Mouse (Mus musculus): ENCODE results near the gene Hist1h4i. TPM values are rescaled to one million over a fixed set of nuclear protein-coding genes. Genes with fewer than 3 reads are reported as not detected.

Gene Hist1h4i
- polyA plus RNA-seq, 1 experiment from 2014 or later: 33.6 TPM

DNA sequence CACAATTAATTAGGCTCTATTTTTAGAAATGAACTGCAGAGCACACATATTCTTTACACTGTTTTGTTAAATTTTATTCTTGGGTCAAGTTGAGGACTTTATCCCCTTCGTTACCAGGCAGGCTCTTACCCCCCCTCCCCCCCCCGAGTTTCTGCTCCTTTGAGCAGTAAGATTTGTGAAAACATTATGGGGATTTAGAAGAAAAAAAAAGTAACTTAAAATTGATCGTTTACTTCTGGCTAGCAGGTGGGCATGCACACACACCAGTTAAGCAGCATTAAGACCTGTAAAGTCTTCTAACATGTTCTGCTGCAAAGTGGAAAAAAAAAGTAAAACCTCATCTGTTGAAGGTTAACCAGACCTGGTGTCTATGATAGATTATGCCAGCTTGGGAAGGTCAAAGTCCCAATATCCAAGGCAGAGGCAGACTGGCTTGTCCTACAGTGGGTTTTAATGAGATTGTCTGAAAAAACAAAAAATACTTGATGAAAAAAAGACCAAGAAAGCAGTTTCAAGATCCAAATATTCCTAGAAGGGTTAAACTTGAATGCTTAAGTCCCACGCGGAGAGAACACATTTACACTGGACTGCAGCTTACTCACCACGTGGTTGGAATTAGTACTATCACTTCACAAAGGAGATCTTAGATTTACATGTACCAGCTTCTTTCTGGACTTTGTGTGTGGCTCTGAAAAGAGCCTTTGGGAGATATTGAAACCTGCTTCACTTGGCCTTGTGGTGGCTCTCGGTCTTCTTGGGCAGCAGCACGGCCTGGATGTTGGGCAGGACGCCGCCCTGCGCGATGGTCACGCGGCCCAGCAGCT is 6.5 kb downstream of the Hist1h4i start:
- H3K4me1 ChIP-seq (replicated peaks): peaks cover 25% of the 10 kb centered on the region
- no peaks in the 10 kb centered on the region for H3K27me3 ChIP-seq (ENCODE audit: insufficient read depth, poor library complexity, severe bottlenecking)
- peak; percentile 44 for DNase-seq (ENCODE audit: low spot score)
- no peaks in the 10 kb centered on the region for H3K36me3 ChIP-seq
- no peaks in the 10 kb centered on the region for H3K9me3 ChIP-seq
- peak overlapping the region; percentile 87 for H3K27ac ChIP-seq
- H3K4me3 ChIP-seq: peak overlapping the region; percentile 57
- under 1% methylated on average over 14 of the region's 14 CpGs for WGBS

DNA sequence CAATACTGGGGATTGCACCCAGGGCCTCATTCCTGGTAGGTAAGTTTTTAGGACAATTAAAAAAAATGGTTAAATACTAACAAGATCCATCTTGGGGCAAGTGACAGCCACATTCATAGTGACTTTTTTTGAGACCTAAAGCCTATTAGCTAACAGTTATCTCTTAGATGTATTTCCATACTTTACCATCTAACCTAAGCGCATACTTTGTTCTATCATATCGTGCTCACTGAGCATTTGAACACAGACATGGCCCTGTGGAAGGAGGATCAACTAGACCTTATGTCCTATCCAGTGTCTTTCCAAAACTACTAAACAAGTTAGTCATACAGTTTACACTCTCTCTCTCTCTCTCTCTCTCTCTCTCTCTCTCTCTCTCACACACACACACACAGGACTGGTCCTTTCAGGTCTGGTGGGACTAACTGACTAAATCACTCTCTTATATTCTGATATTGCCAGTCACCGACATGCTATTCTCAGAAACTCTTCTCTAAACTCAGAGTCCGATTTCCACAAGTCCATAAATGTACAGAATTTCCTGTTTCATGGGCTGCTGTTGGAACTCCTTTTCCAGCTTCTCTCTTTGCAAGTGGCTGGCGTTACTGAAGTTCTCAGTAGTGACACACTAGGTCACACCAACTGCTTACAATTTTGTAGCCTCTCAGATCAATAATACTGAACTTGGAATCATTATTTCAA is 7.3 kb downstream of the Hist1h4i start:
- DNase-seq (ENCODE audit: low spot score): no peak
- Histone ChIP-seq H3K9me3 (no peaks in the 10 kb centered on the region), H3K27ac (peak overlapping the region; percentile 87), H3K4me1 (replicated peaks) (peaks cover 25% of the 10 kb centered on the region), H3K36me3 (no peaks in the 10 kb centered on the region), H3K27me3 (ENCODE audit: insufficient read depth, poor library complexity, severe bottlenecking) (no peaks in the 10 kb centered on the region), H3K4me3 (peak overlapping the region; percentile 57)
- WGBS: 62% methylated on average over 5 of the region's 5 CpGs

DNA sequence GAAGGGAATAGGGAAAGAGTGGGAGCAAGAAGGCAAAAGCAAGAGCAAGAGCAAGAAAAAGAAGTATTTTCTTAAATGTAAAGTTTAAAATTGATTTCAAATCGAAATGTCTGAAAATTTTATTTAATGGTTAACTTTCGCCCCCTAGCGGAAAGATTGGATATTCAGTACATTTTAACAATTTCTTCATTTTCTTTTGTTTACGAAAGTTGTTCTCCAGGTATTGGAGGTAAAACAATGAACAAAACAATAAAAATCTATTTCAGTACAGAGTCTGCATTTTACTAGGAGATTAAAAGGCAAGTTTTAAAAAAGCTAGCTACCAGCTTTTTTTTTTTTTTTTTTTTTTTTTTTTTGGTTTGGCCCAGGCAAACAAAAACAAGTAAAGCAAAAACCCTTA is 10.7 kb downstream of the Hist1h4i start:
- Histone ChIP-seq H3K27ac (no peak overlapping the region), H3K27me3 (ENCODE audit: insufficient read depth, poor library complexity, severe bottlenecking) (no peaks in the 10 kb centered on the region), H3K9me3 (no peaks in the 10 kb centered on the region), H3K4me1 (replicated peaks) (peaks cover 26% of the 10 kb centered on the region), H3K4me3 (no peak overlapping the region), H3K36me3 (no peaks in the 10 kb centered on the region)
- DNase-seq (ENCODE audit: low spot score): no peak
- 20% methylated on average over 4 of the region's 4 CpGs for WGBS

DNA sequence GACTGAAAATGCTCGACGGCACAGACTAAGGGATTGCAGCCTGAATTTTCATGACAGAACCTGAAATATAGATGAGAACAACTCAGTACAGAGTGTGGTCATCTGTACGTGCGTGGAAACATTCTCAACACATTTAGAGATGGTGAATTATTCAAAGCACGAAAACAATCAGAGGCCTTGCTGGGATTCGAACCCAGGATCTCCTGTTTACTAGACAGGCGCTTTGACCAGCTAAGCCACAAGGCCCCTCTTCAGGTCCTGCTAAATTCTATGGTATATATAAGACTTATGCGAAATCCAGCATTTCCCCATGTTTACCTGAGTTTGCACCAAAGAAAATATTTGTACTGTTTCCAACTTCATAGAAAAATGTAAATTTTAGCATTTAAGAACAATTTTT is 11.2 kb downstream of the Hist1h4i start:
- peaks cover 27% of the 10 kb centered on the region for H3K4me1 ChIP-seq (replicated peaks)
- no peak overlapping the region for H3K27ac ChIP-seq
- 31% methylated on average over 8 of the region's 8 CpGs for WGBS
- H3K4me3 ChIP-seq: no peak overlapping the region
- H3K9me3 ChIP-seq: no peaks in the 10 kb centered on the region
- DNase-seq (ENCODE audit: low spot score): peak; percentile 55
- no peaks in the 10 kb centered on the region for H3K27me3 ChIP-seq (ENCODE audit: insufficient read depth, poor library complexity, severe bottlenecking)
- H3K36me3 ChIP-seq: no peaks in the 10 kb centered on the region

- Histone ChIP-seq H3K27me3 (ENCODE audit: insufficient read depth, poor library complexity, severe bottlenecking) (no peaks in the 10 kb centered on the region), H3K27ac (peak overlapping the region; percentile 86), H3K4me1 (replicated peaks) (peaks cover 16% of the 10 kb centered on the region), H3K36me3 (no peaks in the 10 kb centered on the region), H3K9me3 (no peaks in the 10 kb centered on the region), H3K4me3 (peak overlapping the region; percentile 59)
- peak; percentile 96 for DNase-seq (ENCODE audit: low spot score)
- WGBS: under 1% methylated on average over 40 of the region's 40 CpGs
Observed at GRCm38 (mm10) chr13:22028673-22029460, 12.3 kb downstream of the Hist1h4i start.

- Histone ChIP-seq H3K36me3 (no peaks in the 10 kb centered on the region), H3K9me3 (no peaks in the 10 kb centered on the region), H3K27ac (peak overlapping the region; percentile 79), H3K4me1 (replicated peaks) (peaks cover 15% of the 10 kb centered on the region), H3K27me3 (ENCODE audit: insufficient read depth, poor library complexity, severe bottlenecking) (no peaks in the 10 kb centered on the region), H3K4me3 (peak overlapping the region; percentile 62)
- 1% methylated on average over 35 of the region's 35 CpGs for WGBS
- peak; percentile 90 for DNase-seq (ENCODE audit: low spot score)
Observed at GRCm38 (mm10) chr13:22026058-22027031, 14.8 kb downstream of the Hist1h4i start.

- H3K4me3 ChIP-seq: peak overlapping the region; percentile 60
- WGBS: under 1% methylated on average over 9 of the region's 9 CpGs
- no peak overlapping the region for H3K27ac ChIP-seq
- DNase-seq (ENCODE audit: low spot score): peak; percentile 86
- H3K36me3 ChIP-seq: no peaks in the 10 kb centered on the region
- H3K27me3 ChIP-seq (ENCODE audit: insufficient read depth, poor library complexity, severe bottlenecking): peaks cover 35% of the 10 kb centered on the region
- no peaks in the 10 kb centered on the region for H3K9me3 ChIP-seq
- peaks cover 18% of the 10 kb centered on the region for H3K4me1 ChIP-seq (replicated peaks)
Observed at GRCm38 (mm10) chr13:22022241-22022640, 18.9 kb downstream of the Hist1h4i start.

DNA sequence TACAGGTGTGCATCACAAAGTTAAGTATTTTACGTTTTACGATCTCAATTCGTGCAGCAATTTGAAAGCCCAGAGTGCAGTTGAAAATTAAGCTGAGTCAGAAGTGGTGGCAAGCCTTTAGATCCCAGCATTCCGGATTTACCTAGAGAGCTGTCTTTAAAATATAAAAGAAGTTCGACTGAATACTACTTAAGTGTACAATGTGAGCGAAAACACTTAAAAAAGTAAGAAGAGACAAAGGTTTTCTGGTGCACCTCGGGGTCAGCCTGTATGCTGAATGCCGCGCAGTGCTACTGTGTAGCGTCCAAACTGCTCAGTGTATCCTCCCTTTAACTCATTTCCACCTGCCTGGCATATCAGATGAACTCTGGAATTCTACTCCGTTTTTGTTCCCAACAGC is 19.6 kb downstream of the Hist1h4i start:
- Histone ChIP-seq H3K36me3 (no peaks in the 10 kb centered on the region), H3K27me3 (ENCODE audit: insufficient read depth, poor library complexity, severe bottlenecking) (peaks cover 36% of the 10 kb centered on the region)

DNA sequence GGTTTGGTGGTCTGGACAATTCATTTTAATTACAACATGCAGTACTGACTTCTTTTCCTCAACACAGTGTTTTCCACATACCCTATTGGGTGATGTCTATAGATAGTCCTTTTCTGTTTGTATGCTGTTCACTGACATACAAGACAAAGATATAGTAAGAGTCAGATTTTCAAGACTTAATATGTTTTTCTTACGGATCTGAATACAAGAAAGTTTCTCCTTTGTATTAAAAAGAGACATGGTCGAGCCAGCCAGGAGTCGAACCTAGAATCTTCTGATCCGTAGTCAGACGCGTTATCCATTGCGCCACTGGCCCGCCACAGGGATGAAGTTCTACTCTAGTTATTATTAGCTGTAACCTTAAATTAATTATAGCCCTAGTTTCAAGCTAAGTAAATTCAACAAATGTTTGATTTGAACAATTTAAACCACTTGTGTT is 20.2 kb downstream of the Hist1h4i start:
- under 1% methylated on average over 8 of the region's 8 CpGs for WGBS
- DNase-seq (ENCODE audit: low spot score): peak; percentile 63
- Histone ChIP-seq H3K27me3 (ENCODE audit: insufficient read depth, poor library complexity, severe bottlenecking) (peaks cover 42% of the 10 kb centered on the region), H3K36me3 (no peaks in the 10 kb centered on the region), H3K27ac (no peak overlapping the region), H3K4me1 (replicated peaks) (peaks cover 16% of the 10 kb centered on the region), H3K4me3 (peak overlapping the region; percentile 60), H3K9me3 (no peaks in the 10 kb centered on the region)

More for the DNA sequence above, 19.6 kb downstream of the Hist1h4i start:
- no peak for DNase-seq (ENCODE audit: low spot score)
- Histone ChIP-seq H3K9me3 (no peaks in the 10 kb centered on the region), H3K4me1 (replicated peaks) (peaks cover 18% of the 10 kb centered on the region), H3K4me3 (peak overlapping the region; percentile 60), H3K27ac (0 out of 2 replicates have a peak overlapping the region, but pooled peaks have one; percentile 12)
- WGBS: under 1% methylated on average over 11 of the region's 11 CpGs

DNA sequence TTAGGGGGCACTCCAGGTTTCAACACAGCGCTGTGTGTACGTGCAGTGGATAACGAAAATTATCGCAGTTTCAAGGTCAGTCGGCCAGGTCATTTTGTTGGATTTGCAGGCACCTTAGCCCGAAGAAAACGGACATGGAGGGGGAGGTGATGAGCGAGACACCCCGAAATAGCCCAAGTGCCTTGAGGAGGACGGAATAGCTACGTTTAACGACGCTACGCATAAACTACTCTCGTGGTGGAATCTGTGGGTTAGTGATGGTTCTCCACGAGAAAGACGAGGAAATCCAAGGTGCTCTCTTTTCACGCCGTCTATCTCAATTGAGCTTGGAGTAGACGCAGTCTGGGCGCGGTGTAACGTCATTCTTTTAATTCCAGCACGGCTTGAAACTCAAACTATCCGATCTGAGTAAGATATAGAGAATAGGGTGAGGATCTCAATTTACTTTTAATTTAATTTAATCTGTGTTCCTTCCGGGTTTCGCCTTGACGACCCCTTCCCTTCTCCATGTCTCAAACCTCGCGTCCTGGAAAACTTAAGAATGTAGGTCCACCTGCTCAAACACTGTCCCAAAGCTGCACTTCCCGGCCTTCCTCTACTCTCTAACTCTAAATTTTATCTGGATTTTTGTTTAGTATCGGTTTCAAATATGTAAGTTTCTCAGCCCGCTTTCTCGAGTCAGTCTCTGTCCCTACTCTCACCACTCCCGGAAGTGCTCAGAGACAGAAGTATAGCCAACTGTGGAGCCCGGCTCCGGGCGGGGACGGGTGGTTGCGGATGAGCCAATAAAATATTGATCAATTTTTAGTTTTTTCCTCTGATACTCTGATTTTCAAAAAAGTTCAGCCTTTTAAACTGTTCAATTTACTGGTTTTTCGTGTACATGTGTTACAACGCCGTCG is 21.0 kb downstream of the Hist1h4i start:
- H3K36me3 ChIP-seq: no peaks in the 10 kb centered on the region
- peaks cover 47% of the 10 kb centered on the region for H3K27me3 ChIP-seq (ENCODE audit: insufficient read depth, poor library complexity, severe bottlenecking)
- H3K9me3 ChIP-seq: peaks cover 2% of the 10 kb centered on the region; the same call in 1 of the 2 replicates
- under 1% methylated on average over 44 of the region's 44 CpGs for WGBS
- H3K4me1 ChIP-seq (replicated peaks): peaks cover 11% of the 10 kb centered on the region; the same call in 1 of the 2 replicates
- DNase-seq (ENCODE audit: low spot score): peak; percentile 46
- H3K27ac ChIP-seq: no peak overlapping the region
- peak overlapping the region; percentile 60 for H3K4me3 ChIP-seq
